Mouse (Mus musculus) heart, postnatal 0 days (tissue): ENCODE results near the gene Cgnl1.

Source experiments
- CTCF ChIP-seq: IDR thresholded peaks from 2 replicates; pipeline ENCODE4 v1.5.1; 2016; ENCODE audit warnings: antibody characterized with exemption, control low read depth, low read depth
- EP300 ChIP-seq: IDR thresholded peaks from 2 replicates; pipeline ENCODE4 v1.6.1; 2016; ENCODE audit warnings: antibody characterized with exemption, low read depth

DNA sequence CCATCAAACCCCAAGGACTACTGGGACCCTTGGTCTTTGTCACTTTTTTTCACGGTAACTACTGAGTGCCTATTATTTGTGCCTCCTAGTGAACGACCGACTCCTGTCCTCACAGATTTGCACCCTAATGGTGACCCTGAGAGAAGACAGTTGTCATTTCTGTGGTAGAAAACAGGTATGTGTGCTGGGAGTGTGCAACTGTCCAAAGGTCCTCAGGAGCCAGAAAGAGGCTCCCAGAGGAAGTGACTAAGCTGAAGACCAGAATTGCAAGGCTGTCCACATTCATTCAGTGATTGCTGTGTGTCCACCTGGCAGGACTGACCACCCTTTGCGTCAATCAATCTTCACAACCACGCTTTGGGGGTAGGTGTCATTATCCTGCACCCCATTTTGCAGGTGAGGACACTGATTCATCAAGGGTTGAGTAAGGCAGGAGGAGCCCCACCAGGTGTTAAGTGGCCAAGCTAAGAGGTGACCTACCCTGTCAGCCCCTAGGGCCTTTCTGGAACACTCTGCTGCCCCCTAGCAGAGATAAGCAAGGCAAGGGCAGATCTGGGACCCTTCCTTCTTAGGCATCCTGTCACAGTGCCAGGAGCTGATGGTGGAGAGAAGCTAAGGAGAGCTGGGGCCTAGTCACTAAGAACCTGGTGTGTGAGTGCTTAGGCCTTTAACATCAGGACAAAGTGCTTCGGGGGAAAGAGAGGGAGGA is 178.7 kb downstream of the Cgnl1 start:
- TF ChIP-seq CTCF: 0 out of 2 replicates have a peak, but pooled peaks have one; percentile 17
- TF ChIP-seq EP300: no peak
